Mouse (Mus musculus): ENCODE measurements at regions not wholly inside any gene's neighbourhood (a gene's known extent, or its start where the extent isn't known, plus 50 kb on each side); places are given as distances from the start of the nearest gene placed in this dataset.

DNA sequence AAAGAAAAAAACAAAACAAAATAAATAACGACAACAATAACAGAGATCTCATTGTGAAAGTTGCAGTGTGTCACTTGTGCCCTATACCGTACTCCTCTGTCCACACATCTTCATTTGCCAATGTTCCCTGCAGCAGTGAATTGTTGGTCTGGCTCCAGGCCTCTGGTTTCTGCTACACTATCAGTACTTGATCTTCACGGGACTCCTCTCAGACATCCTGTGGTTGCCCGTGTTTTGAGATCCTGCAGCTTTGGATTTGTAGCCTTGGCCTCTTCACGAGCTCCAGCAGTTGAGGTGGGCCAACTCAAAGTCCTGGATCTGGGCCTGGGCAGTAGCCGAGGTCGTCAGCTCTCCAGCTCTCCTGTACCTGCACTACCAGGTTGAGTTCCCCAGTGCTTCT is 72.4 kb upstream of the Thpo start:
- TF ChIP-seq CTCF (IDR thresholded peaks at IDR 0.05) (no peak), POLR2A (IDR thresholded peaks at IDR 0.05; ENCODE audit: insufficient read depth, low read depth, low read length) (no peak)
